Mouse (Mus musculus): ENCODE data around the gene Cldn7. TPM values are rescaled to one million over a fixed set of nuclear protein-coding genes. Genes with fewer than 3 reads are reported as not detected.
A peak's percentile ranks its signal among the peaks of the same experiment; 100 is the strongest.
"Not testable (repeated sequence)": the region's sequence is repeated elsewhere in the genome, so short reads cannot be mapped to it uniquely, and the experiment has no call there.

Gene Cldn7
- polyA plus RNA-seq (2015; fragmentation: Nextera tagmentation; extraction: Ambion mirVana): 0.58 and 0.59 TPM in 2 replicates

DNA sequence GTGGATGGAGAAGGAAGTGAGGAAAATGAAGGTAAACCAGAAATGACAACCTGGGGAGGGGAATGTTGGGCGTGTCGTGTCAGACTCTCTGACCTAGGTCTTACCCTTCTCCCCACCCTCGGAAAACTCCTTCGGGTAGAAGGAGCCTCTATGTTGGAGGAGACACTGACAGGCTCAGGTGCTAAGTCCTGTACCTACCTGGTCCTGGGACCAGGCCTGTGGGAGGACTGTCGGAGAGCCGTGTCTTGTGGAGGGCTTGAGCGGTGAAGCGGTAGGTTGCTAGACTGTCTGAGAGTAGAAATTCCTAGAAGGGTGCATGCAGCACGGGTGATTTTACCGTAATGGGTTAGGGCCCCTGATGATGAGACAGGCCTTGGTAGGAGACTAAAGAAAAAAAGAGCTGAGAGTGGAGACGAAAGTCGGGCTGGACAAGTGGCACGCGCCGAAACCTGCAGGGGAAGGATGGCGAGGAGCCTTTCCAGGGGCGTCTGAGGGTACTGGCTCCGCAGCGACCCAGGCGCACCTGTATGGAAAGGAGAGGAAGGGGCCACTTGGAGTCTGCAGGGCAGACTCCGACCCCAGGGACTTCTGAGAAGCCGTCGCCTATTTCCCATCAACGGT is at the start of gene Cldn7:
Gene Cldn7 (plus strand): TSS at position 130 of the 621 bp plus-strand sequence.
- WGBS: 14% methylated on average over 24 of the region's 24 CpGs
- H3K9ac ChIP-seq: no peak within 1 kb of the TSS
- H3K4me3 ChIP-seq: 0 out of 2 replicates have a peak within 1 kb of the TSS, but pooled peaks have one; percentile 11
- H3K36me3 ChIP-seq (replicated peaks): 0 out of 2 replicates have a peak, but pooled peaks cover 15% of the 10 kb centered on the region
- H3K4me2 ChIP-seq: peak within 1 kb of the TSS; percentile 29
- no peak for ATAC-seq (replicated peaks)
- H3K4me1 ChIP-seq: peaks cover 12% of the 10 kb centered on the region
- H3K27me3 ChIP-seq (replicated peaks): peaks cover 75% of the 10 kb centered on the region
- H3K27ac ChIP-seq: no peak within 1 kb of the TSS
- H3K9me3 ChIP-seq: no peaks in the 10 kb centered on the region

DNA sequence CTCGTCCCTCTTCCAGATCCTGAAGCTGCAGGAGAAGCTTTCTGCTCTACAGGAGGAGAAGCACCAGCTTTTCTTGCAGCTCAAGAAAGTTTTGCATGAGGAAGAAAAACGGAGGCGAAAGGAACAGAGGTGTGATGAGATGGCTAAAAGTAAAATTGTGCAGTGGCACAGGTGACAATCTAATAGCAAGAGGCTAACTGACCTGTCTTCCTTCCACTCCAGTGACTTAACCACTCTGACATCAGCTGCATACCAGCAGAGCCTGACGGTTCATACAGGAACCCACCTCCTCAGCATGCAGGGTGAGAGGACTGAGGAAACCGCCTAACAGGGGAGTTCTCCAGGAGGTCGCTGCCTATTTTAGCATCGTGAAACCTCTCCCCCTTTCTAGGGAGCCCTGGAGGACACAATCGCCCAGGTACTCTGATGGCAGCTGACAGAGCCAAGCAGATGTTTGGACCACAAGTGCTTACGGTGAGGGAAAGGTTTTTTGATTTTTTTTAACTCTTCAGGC is 49.6 kb upstream of the Cldn7 start:
- Histone ChIP-seq H3K36me3 (replicated peaks) (peaks cover 62% of the 10 kb centered on the region), H3K9me3 (no peaks in the 10 kb centered on the region), H3K4me2 (peak overlapping the region; percentile 99), H3K4me3 (peak overlapping the region; percentile 89), H3K9ac (peak overlapping the region; percentile 89), H3K27me3 (replicated peaks) (no peaks in the 10 kb centered on the region), H3K4me1 (peaks cover 43% of the 10 kb centered on the region), H3K27ac (no peak overlapping the region)
- WGBS: 43% methylated on average over 9 of the region's 9 CpGs
- no peak for ATAC-seq (replicated peaks)

DNA sequence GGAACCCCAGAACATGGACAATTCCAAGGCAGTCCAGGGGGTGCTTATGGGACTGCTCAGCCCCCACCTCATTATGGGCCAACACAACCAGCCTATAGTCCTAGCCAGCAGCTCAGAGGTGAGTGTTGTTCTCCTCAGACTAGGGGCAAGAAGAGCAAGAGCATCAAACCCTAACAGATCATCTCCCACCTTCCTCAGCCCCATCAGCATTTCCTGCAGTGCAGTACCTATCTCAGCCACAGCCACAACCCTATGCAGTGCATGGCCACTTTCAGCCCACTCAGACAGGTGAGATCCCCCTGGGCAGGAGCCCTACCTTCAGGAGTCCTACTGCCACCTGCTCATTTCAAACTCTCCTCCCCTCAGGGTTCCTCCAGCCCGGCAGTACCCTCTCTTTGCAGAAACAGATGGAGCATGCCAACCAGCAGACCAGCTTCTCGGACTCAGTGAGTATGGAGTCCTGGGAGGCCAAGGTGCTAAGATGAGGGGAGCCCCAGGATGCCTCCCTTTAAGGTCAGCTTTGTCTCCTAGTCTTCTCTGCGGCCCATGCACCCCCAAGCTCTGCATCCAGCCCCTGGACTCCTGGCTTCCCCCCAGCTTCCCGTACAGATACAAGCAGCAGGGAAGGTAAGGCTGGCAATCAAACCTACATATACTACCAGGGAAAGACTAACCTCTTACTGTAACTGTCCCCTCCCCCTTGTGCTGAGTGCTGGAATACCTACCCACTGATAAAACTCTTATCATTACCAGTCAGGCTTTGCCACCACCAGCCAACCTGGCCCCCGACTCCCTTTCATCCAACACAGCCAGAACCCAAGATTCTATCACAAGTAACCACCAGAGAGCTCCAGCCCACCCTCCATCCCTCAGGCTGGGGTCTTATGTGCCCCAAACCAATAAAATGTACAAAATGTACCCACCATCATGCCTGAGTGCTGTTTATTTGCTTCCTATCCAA is 48.6 kb upstream of the Cldn7 start:
- Histone ChIP-seq H3K4me3 (no peak overlapping the region), H3K9ac (no peak overlapping the region), H3K4me1 (peaks cover 47% of the 10 kb centered on the region), H3K27ac (no peak overlapping the region), H3K9me3 (no peaks in the 10 kb centered on the region), H3K27me3 (replicated peaks) (no peaks in the 10 kb centered on the region), H3K36me3 (replicated peaks) (peaks cover 53% of the 10 kb centered on the region), H3K4me2 (no peak overlapping the region)
- ATAC-seq (replicated peaks): no peak
- 70% methylated on average over 5 of the region's 5 CpGs for WGBS

DNA sequence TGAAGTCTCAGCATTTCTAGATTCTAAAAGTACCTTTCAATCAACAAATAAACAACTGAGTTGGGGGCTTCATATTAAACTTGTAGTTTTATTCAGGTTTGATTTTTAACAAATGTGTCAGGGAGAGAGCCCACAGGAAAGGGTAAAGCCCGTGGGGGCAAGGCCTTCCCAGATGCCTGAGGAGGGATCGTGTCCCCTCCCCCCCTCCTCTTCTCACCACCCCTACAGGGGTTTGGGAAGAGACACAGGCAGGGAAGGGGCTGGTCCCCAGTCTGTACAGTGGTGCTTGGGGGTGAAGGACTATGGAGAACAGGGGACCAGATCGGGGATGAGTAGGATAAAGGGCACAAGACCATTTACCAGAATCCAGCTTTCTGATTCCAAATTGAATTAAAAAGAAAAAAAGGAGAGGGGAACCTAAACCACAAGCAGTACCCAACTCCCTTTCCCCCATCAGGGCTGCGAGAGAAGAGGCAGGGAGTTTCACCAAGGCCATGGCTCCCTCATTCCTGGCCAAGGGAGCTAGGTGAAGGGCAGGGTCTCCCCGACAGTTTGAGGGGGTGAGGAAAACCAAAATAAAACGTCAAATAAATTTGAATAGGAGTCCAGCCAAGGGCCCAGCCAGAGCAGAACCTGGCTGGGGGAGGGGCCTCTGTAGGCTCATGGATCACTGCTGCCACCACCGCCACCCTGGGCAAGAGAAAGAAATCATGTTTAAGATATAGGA is 47.8 kb upstream of the Cldn7 start:
- not testable (repeated sequence) for ATAC-seq (replicated peaks); H3K9ac ChIP-seq; H3K4me3 ChIP-seq; H3K27ac ChIP-seq; H3K27me3 ChIP-seq (replicated peaks); H3K9me3 ChIP-seq; H3K4me2 ChIP-seq
- peaks cover 47% of the 10 kb centered on the region for H3K4me1 ChIP-seq
- 64% methylated on average over 7 of the region's 7 CpGs for WGBS
- H3K36me3 ChIP-seq (replicated peaks): peaks cover 45% of the 10 kb centered on the region

DNA sequence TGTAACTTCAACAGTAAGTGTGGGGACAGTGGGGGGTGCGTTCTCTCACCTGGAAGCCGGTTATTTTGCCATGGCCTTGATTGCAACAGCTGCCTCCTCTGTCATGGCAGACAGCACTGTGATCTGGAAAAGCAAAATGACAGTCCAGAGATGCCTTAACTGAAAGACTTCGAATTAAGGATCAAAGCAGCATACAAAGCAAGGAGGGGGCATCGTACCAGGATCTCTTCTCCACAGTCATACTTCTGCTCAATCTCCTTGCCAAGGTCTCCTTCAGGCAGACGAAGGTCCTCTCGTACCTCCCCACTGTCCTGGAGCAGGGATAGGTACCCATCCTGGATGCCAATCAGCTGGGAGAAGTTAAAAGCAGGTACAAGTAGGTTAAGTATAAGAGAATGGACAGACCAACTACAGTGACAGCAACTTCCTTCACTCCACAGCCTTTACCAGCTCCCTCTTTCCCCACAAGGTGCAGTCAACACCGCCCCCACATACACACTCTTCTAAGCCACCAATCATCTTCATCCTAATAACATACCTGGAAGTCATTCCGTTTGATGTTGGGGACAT is 47.1 kb upstream of the Cldn7 start:
- no peak for ATAC-seq (replicated peaks)
- Histone ChIP-seq H3K36me3 (replicated peaks) (peaks cover 38% of the 10 kb centered on the region; the same call in 1 of the 2 replicates), H3K4me1 (peaks cover 52% of the 10 kb centered on the region)

DNA sequence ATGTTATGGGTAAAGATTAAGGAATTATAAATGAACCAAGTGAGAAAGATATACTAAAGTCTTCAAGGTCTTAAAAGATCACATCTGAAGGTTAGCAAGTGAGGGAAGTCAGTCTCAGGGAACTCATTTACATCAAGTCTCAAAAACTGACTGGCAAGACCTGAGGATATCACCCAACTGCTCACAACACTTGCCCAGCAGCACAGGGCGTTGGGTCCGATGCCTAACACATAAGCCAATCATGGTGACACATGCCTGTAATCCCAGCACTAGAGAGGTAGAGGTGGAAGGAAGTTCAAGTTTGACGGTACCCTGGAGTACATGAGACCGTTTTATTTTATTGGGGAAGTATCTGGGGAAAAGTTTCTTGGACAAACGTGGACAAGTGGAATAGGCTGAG is 46.5 kb upstream of the Cldn7 start:
- H3K36me3 ChIP-seq (replicated peaks): peaks cover 34% of the 10 kb centered on the region; the same call in 1 of the 2 replicates

More for the DNA sequence above, 47.1 kb upstream of the Cldn7 start:
- Histone ChIP-seq H3K4me2 (no peak overlapping the region), H3K27me3 (replicated peaks) (no peaks in the 10 kb centered on the region), H3K4me3 (no peak overlapping the region), H3K9ac (no peak overlapping the region), H3K27ac (no peak overlapping the region), H3K9me3 (no peaks in the 10 kb centered on the region)
- 90% methylated on average over 8 of the region's 8 CpGs for WGBS

DNA sequence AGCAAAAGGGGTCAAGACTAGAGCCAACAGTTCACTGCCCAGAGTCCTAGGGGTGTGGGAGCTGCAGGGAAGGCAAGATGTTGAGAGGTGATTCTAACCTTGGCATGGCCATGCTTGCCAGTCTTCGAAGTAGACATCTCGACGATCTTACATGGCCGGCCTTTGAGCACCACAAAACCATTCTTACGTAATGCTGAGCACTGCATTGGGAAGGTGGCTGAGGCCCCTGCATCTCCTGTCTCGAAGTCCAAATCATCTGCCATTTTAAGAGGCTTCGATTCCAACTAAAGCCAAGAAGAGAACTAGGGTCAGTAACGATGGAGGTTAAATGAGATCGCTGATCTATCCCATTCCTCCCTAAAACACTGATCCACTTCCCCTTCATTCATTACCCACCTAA is 45.5 kb upstream of the Cldn7 start:
- Histone ChIP-seq H3K4me1 (peaks cover 50% of the 10 kb centered on the region), H3K27me3 (replicated peaks) (no peaks in the 10 kb centered on the region), H3K4me2 (peak overlapping the region; percentile 81), H3K4me3 (peak overlapping the region; percentile 83; the same call in 1 of the 2 replicates), H3K27ac (peak overlapping the region; percentile 90; the same call in 1 of the 2 replicates), H3K36me3 (replicated peaks) (peaks cover 34% of the 10 kb centered on the region; the same call in 1 of the 2 replicates), H3K9ac (peak overlapping the region; percentile 89), H3K9me3 (no peaks in the 10 kb centered on the region)
- WGBS: 88% methylated on average over 9 of the region's 9 CpGs
- ATAC-seq (replicated peaks): no peak

More for the DNA sequence above, 46.5 kb upstream of the Cldn7 start:
- Histone ChIP-seq H3K4me3 (no peak overlapping the region), H3K9me3 (no peaks in the 10 kb centered on the region), H3K9ac (no peak overlapping the region), H3K4me2 (no peak overlapping the region), H3K27me3 (replicated peaks) (no peaks in the 10 kb centered on the region), H3K27ac (no peak overlapping the region), H3K4me1 (peaks cover 55% of the 10 kb centered on the region)
- 86% methylated on average over 5 of the region's 5 CpGs for WGBS
- no peak for ATAC-seq (replicated peaks)

DNA sequence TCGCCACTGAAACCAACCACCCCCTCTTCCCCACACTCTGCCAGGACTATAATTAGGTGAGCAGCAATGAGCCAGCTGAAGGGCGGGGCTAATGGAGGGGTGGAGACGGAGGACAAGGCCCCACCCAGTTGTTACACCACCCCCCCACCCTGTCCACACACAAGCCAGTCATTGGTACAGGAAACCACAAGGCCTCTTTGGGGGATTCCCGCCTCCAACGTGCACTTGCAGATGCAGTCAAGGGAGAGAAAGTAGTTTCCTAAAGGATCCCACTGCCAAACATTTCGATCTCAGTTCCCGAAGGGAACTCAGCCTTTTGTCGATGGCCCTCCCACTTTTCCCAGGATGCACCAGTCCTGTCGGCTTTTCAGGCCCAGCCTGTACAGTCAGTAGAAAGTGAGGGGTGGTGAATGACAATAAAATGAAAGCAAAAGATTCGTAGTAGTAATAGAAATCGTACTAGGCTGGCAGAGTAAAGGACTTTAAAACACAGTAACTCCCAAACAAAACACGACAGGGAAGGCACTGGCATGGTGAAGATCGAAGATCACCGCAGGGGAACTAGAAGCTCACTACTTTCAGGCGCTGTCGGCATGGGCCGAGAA is 44.8 kb upstream of the Cldn7 start:
- H3K9me3 ChIP-seq: no peaks in the 10 kb centered on the region
- peak overlapping the region; percentile 81 for H3K4me2 ChIP-seq
- H3K9ac ChIP-seq: peak overlapping the region; percentile 89
- no peaks in the 10 kb centered on the region for H3K27me3 ChIP-seq (replicated peaks)
- H3K36me3 ChIP-seq (replicated peaks): peaks cover 34% of the 10 kb centered on the region; the same call in 1 of the 2 replicates
- WGBS: 2% methylated on average over 17 of the region's 17 CpGs
- peak overlapping the region; percentile 90 for H3K27ac ChIP-seq
- H3K4me1 ChIP-seq: peaks cover 43% of the 10 kb centered on the region
- peak overlapping the region; percentile 83 for H3K4me3 ChIP-seq
- ATAC-seq (replicated peaks): no peak

DNA sequence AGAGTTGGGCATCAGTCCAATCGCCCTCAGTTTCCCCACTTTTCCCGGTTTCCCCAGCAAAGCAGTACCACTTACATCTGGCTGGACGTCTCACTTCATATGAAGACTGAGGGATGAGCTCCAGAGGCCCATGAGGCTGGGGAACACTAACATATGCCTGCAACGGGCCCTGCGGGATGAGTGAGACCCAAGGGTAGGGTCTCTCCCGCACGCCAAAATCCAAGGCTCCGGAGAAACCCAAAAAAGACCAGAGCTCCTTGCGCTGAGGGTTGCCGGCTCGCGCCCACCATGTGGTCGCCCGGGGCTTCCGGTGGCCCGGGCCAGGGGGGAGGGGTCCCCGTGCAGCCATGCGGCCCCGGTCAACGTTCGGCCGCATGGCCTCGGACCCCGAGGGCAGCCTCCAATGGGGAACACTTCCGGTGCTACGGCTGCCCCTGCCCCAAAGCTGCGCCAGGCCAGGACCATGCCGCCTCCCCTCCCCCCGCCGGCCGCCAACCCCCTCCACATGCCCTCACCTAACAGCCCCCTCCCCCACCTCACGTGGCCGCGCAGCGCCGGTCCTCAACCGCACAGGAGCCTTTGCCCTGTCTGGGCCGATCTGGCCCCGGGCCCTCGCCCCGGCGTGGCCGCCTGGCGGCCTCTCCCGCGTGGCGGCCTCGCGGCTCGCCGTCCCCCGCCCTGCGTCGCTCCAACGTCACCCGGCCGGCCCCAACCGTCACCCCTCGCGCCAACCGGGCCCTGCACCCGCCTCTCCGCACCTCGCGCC is 44.1 kb upstream of the Cldn7 start:
- Histone ChIP-seq H3K4me2 (peak overlapping the region; percentile 81), H3K27me3 (replicated peaks) (no peaks in the 10 kb centered on the region), H3K4me1 (peaks cover 37% of the 10 kb centered on the region), H3K27ac (peak overlapping the region; percentile 90), H3K4me3 (peak overlapping the region; percentile 83), H3K9me3 (no peaks in the 10 kb centered on the region), H3K36me3 (replicated peaks) (peaks cover 32% of the 10 kb centered on the region; the same call in 1 of the 2 replicates), H3K9ac (peak overlapping the region; percentile 89)
- ATAC-seq (replicated peaks): peak; percentile 43
- WGBS: under 1% methylated on average over 63 of the region's 65 CpGs

DNA sequence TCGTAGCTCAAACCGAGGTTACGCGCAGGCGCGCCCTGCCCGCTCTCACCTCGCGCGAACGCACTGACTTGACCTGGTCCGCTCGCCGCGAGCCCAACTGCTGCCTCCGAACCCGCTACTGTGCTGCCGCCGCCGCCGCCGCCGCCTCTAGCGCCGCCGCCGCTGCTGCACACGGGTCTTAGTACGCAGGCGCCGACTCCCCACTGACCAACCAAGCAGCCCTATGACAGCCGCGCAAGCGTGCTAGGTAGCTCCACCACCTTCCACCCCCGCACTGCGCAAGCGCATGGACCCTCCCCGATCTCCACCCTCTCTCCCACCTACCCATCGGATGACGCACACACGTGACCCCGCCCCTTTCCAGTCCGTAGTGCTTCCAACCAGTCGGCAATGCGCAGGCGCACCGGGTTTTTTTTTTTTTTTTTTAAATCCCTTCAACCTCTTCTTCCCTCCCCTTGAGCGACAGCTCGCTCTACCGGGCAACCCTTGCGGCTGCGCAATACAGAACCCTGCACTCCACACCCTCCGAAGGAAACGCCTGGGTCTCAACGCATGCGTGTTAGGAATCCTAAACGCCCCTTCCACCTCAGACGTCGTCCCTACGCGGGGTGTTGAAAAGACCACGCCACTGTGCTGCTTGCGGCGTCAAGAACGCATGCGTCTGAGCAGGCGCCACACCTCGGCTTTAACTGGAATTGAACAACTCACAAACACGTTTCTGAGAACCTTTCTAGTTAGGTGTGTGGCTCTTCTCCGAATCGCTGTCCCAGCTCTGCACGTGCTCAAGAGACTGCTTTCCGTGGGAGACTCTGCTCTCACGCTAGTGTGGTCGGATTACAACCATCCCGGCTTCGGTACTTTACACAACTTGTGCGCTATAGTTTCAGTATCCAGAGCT is 43.2 kb upstream of the Cldn7 start, which contains the start of gene Eif5a:
Gene Eif5a (minus strand): TSS at position 845 of the 898 bp plus-strand sequence.
- peak; percentile 98 for ATAC-seq (replicated peaks)
- H3K9ac ChIP-seq: peak within 1 kb of the TSS; percentile 89
- no peaks in the 10 kb centered on the region for H3K9me3 ChIP-seq
- H3K27ac ChIP-seq: peak within 1 kb of the TSS; percentile 90
- H3K4me1 ChIP-seq: peaks cover 30% of the 10 kb centered on the region
- H3K4me2 ChIP-seq: peak within 1 kb of the TSS; percentile 81
- H3K36me3 ChIP-seq (replicated peaks): peaks cover 23% of the 10 kb centered on the region; the same call in 1 of the 2 replicates
- no peaks in the 10 kb centered on the region for H3K27me3 ChIP-seq (replicated peaks)
- WGBS: under 1% methylated on average over 78 of the region's 78 CpGs
- peak within 1 kb of the TSS; percentile 83 for H3K4me3 ChIP-seq
